Mouse (Mus musculus): ENCODE data around the gene Mosmo. TPM values are rescaled to one million over a fixed set of nuclear protein-coding genes. Genes with fewer than 3 reads are reported as not detected.

Gene Mosmo
- polyA plus RNA-seq, 1 experiment from 2014 or later: 18.2 TPM

- no peak for ATAC-seq (ENCODE audit: insufficient number of reproducible peaks, insufficient read depth, low FRiP score, low TSS enrichment, low read depth)
- H3K4me3 ChIP-seq (replicated peaks): no peak overlapping the region
- no peaks in the 10 kb centered on the region for H3K4me1 ChIP-seq (replicated peaks)
- no peak overlapping the region for H3K27ac ChIP-seq
- H3K27me3 ChIP-seq: no peaks in the 10 kb centered on the region; the same call in 1 of the 2 replicates
- no peak overlapping the region for H3K4me2 ChIP-seq
- H3K36me3 ChIP-seq: no peaks in the 10 kb centered on the region
- H3K9me3 ChIP-seq: no peaks in the 10 kb centered on the region
- no peak overlapping the region for H3K9ac ChIP-seq (replicated peaks)
- 58% methylated on average over 1 of the region's 1 CpGs for WGBS
Measured at GRCm38 (mm10) chr7:120771389-120771788, 94.0 kb downstream of the Mosmo start.

- no peak overlapping the region for H3K9ac ChIP-seq (replicated peaks)
- no peak for ATAC-seq (ENCODE audit: insufficient number of reproducible peaks, insufficient read depth, low FRiP score, low TSS enrichment, low read depth)
- H3K4me1 ChIP-seq (replicated peaks): no peaks in the 10 kb centered on the region
- 67% methylated on average over 2 of the region's 2 CpGs for WGBS
- no peak overlapping the region for H3K4me2 ChIP-seq
- H3K27ac ChIP-seq: no peak overlapping the region
- peaks cover 6% of the 10 kb centered on the region; the same call in 1 of the 2 replicates for H3K27me3 ChIP-seq
- no peak overlapping the region for H3K4me3 ChIP-seq (replicated peaks)
- H3K36me3 ChIP-seq: no peaks in the 10 kb centered on the region
- H3K9me3 ChIP-seq: no peaks in the 10 kb centered on the region
Measured at GRCm38 (mm10) chr7:120778012-120778411, 100.6 kb downstream of the Mosmo start.

Other genes starting within 250 kb of the Mosmo start
- 181 and 186 TPM in 2 replicates for gene Uqcrc2, start 42.4 kb upstream of the Mosmo start, polyA plus RNA-seq (2016; fragmentation: Nextera tagmentation; extraction: Ambion mirVana)
- 0.37 and 0.49 TPM in 2 replicates for gene Pdzd9, start 7.3 kb upstream of the Mosmo start, polyA plus RNA-seq (2016; fragmentation: Nextera tagmentation; extraction: Ambion mirVana)
- gene Vwa3a, start 61.7 kb downstream of the Mosmo start, polyA plus RNA-seq (2016; fragmentation: Nextera tagmentation; extraction: Ambion mirVana): 0.24 and 0.28 TPM in 2 replicates
- gene Gm5737, start 134.7 kb downstream of the Mosmo start, polyA plus RNA-seq (2016; fragmentation: Nextera tagmentation; extraction: Ambion mirVana): not detected in 2 replicates
- gene Eef2k, start 165.2 kb downstream of the Mosmo start, polyA plus RNA-seq (2016; fragmentation: Nextera tagmentation; extraction: Ambion mirVana): 31.5 and 31.8 TPM in 2 replicates
- gene Polr3e, start 240.1 kb downstream of the Mosmo start, polyA plus RNA-seq (2016; fragmentation: Nextera tagmentation; extraction: Ambion mirVana): 43.9 and 45.0 TPM in 2 replicates